In the genomic region with DNA sequence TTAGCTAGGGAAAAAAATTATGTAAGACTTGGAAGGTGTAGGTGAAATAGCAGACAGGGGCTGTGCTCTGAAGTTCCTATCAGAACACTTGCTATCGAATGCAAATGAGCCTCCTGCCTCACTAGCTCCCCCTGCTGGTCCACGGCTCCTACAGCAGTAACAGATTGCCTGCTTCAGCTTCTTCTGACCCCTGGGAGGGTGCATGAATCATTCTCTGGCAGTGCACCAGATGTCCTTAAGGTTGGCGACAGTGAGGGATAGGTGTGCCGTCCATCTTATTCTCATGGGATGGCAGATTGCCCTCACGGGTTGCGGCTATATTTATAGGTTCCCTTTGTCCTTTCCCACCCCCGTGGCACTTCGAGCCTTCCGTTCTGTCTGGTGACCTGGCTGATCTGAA, we compare ENCODE assay signal across 7 mouse cellular contexts.
DNase-seq lines count a peak whose midpoint lies in the region; ATAC-seq lines count a peak whose summit lies in the region.

No protein-coding gene starts in this region.

- no peaks in the 10 kb centered on the region for H3K9me3 ChIP-seq in embryonic facial prominence, embryonic 11.5 days (replicated peaks; ENCODE audit: control insufficient read depth, low read length)

- H3K9ac ChIP-seq in embryonic facial prominence, embryonic 11.5 days (replicated peaks; ENCODE audit: low read length) = no peak overlapping the region

- no peak overlapping the region for H3K4me3 ChIP-seq in embryonic facial prominence, embryonic 11.5 days (ENCODE audit: low read depth, low read length)

- no peaks in the 10 kb centered on the region for H3K36me3 ChIP-seq in embryonic facial prominence, embryonic 11.5 days (replicated peaks; ENCODE audit: control insufficient read depth, insufficient read depth, low read depth, low read length)

- intact Hi-C loops in heart, postnatal 10 days (cut with DNase I) = loop anchor here (2.0 to 10.0 kb wide), 4 partner anchors 351 to 749 kb away; a partner anchor contains a TSS

- H3K27me3 ChIP-seq in embryonic facial prominence, embryonic 11.5 days (ENCODE audit: control insufficient read depth, insufficient read depth, low read length) = no peaks in the 10 kb centered on the region

- DNase-seq in ES-CJ7 (ENCODE audit: low read depth, low spot score) = peak; percentile 91
- peak; percentile 89 for DNase-seq in adrenal gland, postnatal 25 days
- DNase-seq in embryonic facial prominence, embryonic 11.5 days (ENCODE audit: low spot score) = peak; percentile 77
- DNase-seq in heart, postnatal 10 days = peak; percentile 82 to 88
- DNase-seq in layer of hippocampus, postnatal 14 days (ENCODE audit: low spot score in 2 of 2) = peak; percentile 55 to 67
- DNase-seq in mesoderm, embryonic 11.5 days (ENCODE audit: low read depth, low spot score) = peak; percentile 92
- DNase-seq in spleen, postnatal 10 days (ENCODE audit: low spot score in 2 of 2) = peak; percentile 31 to 80

- no peak overlapping the region for H3K4me2 ChIP-seq in embryonic facial prominence, embryonic 11.5 days (ENCODE audit: low read depth, low read length)

- H3K4me1 ChIP-seq in embryonic facial prominence, embryonic 11.5 days (ENCODE audit: control insufficient read depth, insufficient read depth, low read length) = no peaks in the 10 kb centered on the region

- ATAC-seq in embryonic facial prominence, embryonic 11.5 days (replicated peaks; ENCODE audit: insufficient number of reproducible peaks, low FRiP score, low TSS enrichment, low read depth) = no peak

- no peak overlapping the region for H3K27ac ChIP-seq in embryonic facial prominence, embryonic 11.5 days (replicated peaks; ENCODE audit: low read depth, low read length)

- WGBS in embryonic facial prominence, embryonic 11.5 days = 52% methylated on average over 9 of the region's 9 CpGs
